Mouse (Mus musculus): Measurements from ENCODE around the gene Gm13278. TPM values are rescaled to one million over a fixed set of nuclear protein-coding genes. Genes with fewer than 3 reads are reported as not detected.

Gene Gm13278
- polyA plus RNA-seq, 1 experiment from 2014 or later, result not detected

Other genes with a start within 250 kb of the Gm13278 start
- not detected in 2 replicates for gene Ifna15, start 233.3 kb upstream of the Gm13278 start, polyA plus RNA-seq (2021; fragmentation: Nextera tagmentation)
- not detected in 2 replicates for gene Ifna14, start 219.8 kb upstream of the Gm13278 start, polyA plus RNA-seq (2021; fragmentation: Nextera tagmentation)
- gene Ifna9, start 199.2 kb upstream of the Gm13278 start, polyA plus RNA-seq (2021; fragmentation: Nextera tagmentation), result not detected in 2 replicates
- not detected in 2 replicates for gene Ifna12, start 188.2 kb upstream of the Gm13278 start, polyA plus RNA-seq (2021; fragmentation: Nextera tagmentation)
- gene C87499, start 157.1 kb upstream of the Gm13278 start, polyA plus RNA-seq (2021; fragmentation: Nextera tagmentation), result not detected in 2 replicates
- not detected in 2 replicates for gene Ifna13, start 147.1 kb upstream of the Gm13278 start, polyA plus RNA-seq (2021; fragmentation: Nextera tagmentation)
- gene Ifna16, start 114.6 kb upstream of the Gm13278 start, polyA plus RNA-seq (2021; fragmentation: Nextera tagmentation), result not detected in 2 replicates
- gene Ifna2, start 107.6 kb upstream of the Gm13278 start, polyA plus RNA-seq (2021; fragmentation: Nextera tagmentation), result not detected in 2 replicates
- not detected in 2 replicates for gene Ifnab, start 100.2 kb upstream of the Gm13278 start, polyA plus RNA-seq (2021; fragmentation: Nextera tagmentation)
- 1.8 and 2.6 TPM in 2 replicates for gene Gm26566, start 69.7 kb upstream of the Gm13278 start, polyA plus RNA-seq (2021; fragmentation: Nextera tagmentation)
- gene Klhl9, start 69.1 kb upstream of the Gm13278 start, polyA plus RNA-seq (2021; fragmentation: Nextera tagmentation), result 60.6 and 82.7 TPM in 2 replicates
- gene Gm13271, start 36.7 kb upstream of the Gm13278 start, polyA plus RNA-seq (2021; fragmentation: Nextera tagmentation), result not detected in 2 replicates
- not detected in 2 replicates for gene Gm13283, start 31.4 kb upstream of the Gm13278 start, polyA plus RNA-seq (2021; fragmentation: Nextera tagmentation)
- not detected in 2 replicates for gene Gm13290, start 17.7 kb upstream of the Gm13278 start, polyA plus RNA-seq (2021; fragmentation: Nextera tagmentation)
- not detected in 2 replicates for gene Gm13289, start 14.6 kb upstream of the Gm13278 start, polyA plus RNA-seq (2021; fragmentation: Nextera tagmentation)
- not detected in 2 replicates for gene Gm13272, start 11.7 kb upstream of the Gm13278 start, polyA plus RNA-seq (2021; fragmentation: Nextera tagmentation)
- gene Ifnz, start 9.4 kb upstream of the Gm13278 start, polyA plus RNA-seq (2021; fragmentation: Nextera tagmentation), result not detected in 2 replicates
- not detected in 2 replicates for gene Gm13276, start 5.8 kb upstream of the Gm13278 start, polyA plus RNA-seq (2021; fragmentation: Nextera tagmentation)
- not detected in 2 replicates for gene Gm13277, start 2.9 kb upstream of the Gm13278 start, polyA plus RNA-seq (2021; fragmentation: Nextera tagmentation)
- gene Gm13275, start 2.9 kb downstream of the Gm13278 start, polyA plus RNA-seq (2021; fragmentation: Nextera tagmentation), result not detected in 2 replicates
- gene Gm13279, start 5.8 kb downstream of the Gm13278 start, polyA plus RNA-seq (2021; fragmentation: Nextera tagmentation), result not detected in 2 replicates
- not detected in 2 replicates for gene Gm13285, start 8.1 kb downstream of the Gm13278 start, polyA plus RNA-seq (2021; fragmentation: Nextera tagmentation)
- gene Gm13287, start 11.7 kb downstream of the Gm13278 start, polyA plus RNA-seq (2021; fragmentation: Nextera tagmentation), result not detected in 2 replicates
- not detected in 2 replicates for gene Gm13288, start 14.0 kb downstream of the Gm13278 start, polyA plus RNA-seq (2021; fragmentation: Nextera tagmentation)
- gene Ifna7, start 24.7 kb downstream of the Gm13278 start, polyA plus RNA-seq (2021; fragmentation: Nextera tagmentation), result not detected in 2 replicates
- not detected in 2 replicates for gene Ifna11, start 28.4 kb downstream of the Gm13278 start, polyA plus RNA-seq (2021; fragmentation: Nextera tagmentation)
- gene Ifna6, start 35.9 kb downstream of the Gm13278 start, polyA plus RNA-seq (2021; fragmentation: Nextera tagmentation), result not detected in 2 replicates
- gene Ifna5, start 44.0 kb downstream of the Gm13278 start, polyA plus RNA-seq (2021; fragmentation: Nextera tagmentation), result not detected in 2 replicates
- gene Ifna4, start 50.3 kb downstream of the Gm13278 start, polyA plus RNA-seq (2021; fragmentation: Nextera tagmentation), result not detected in 2 replicates
- gene Ifna1, start 58.5 kb downstream of the Gm13278 start, polyA plus RNA-seq (2021; fragmentation: Nextera tagmentation), result not detected in 2 replicates
- not detected in 2 replicates for gene Ifne, start 88.7 kb downstream of the Gm13278 start, polyA plus RNA-seq (2021; fragmentation: Nextera tagmentation)

Data from layer of hippocampus, adult 6 months (tissue).